Mouse (Mus musculus) CH12.LX (cell line): Measurements from ENCODE around the gene Clcn6.

Experiments used
- BHLHE40 ChIP-seq: IDR thresholded peaks from 2 replicates; pipeline ENCODE4 v1.6.1; 2011; ENCODE audit warnings: mild to moderate bottlenecking, low read depth, low read length, improper control_type of control experiment
- CHD2 ChIP-seq: IDR thresholded peaks from 2 replicates; pipeline ENCODE4 v1.6.1; 2011; ENCODE audit warnings: low read length, improper control_type of control experiment
- CTCF ChIP-seq, 2 experiments: IDR thresholded peaks in 1 of 2; conservative IDR thresholded peaks in 1 of 2; 2 replicates each; pipeline ENCODE4 v1.5.1; 2011 to 2012; ENCODE audit warnings: low read depth in 2 of 2, low read length in 2 of 2, improper control_type of control experiment in 1 of 2, inconsistent platforms in 1 of 2, mild to moderate bottlenecking in 1 of 2, moderate library complexity in 1 of 2
- EP300 ChIP-seq: IDR thresholded peaks from 2 replicates; pipeline ENCODE4 v1.6.1; 2011; ENCODE audit warnings: low read length, improper control_type of control experiment
- GABPA ChIP-seq: IDR thresholded peaks from 2 replicates; pipeline ENCODE4 v1.6.1; 2012; ENCODE audit warnings: low read depth, low read length, improper control_type of control experiment, inconsistent platforms; ENCODE audit not compliant: insufficient replicate concordance
- HCFC1 ChIP-seq: IDR thresholded peaks from 2 replicates; pipeline ENCODE4 v1.6.1; 2012; ENCODE audit warnings: low read depth, mild to moderate bottlenecking, inconsistent platforms, low read length, improper control_type of control experiment
- JUN ChIP-seq: IDR thresholded peaks from 2 replicates; pipeline ENCODE4 v1.6.1; 2011; ENCODE audit warnings: low read depth, mild to moderate bottlenecking, low read length, improper control_type of control experiment, moderate library complexity; ENCODE audit not compliant: insufficient read depth
- MAFK ChIP-seq: IDR thresholded peaks from 2 replicates; pipeline ENCODE4 v1.6.1; 2011; ENCODE audit warnings: low read length, improper control_type of control experiment; ENCODE audit not compliant: insufficient replicate concordance
- MXI1 ChIP-seq: IDR thresholded peaks from 2 replicates; pipeline ENCODE4 v1.6.1; 2011; ENCODE audit warnings: mild to moderate bottlenecking, low read depth, low read length, improper control_type of control experiment
- NELFE ChIP-seq: IDR thresholded peaks from 2 replicates; pipeline ENCODE4 v1.6.1; 2011; ENCODE audit warnings: low read depth, low read length, improper control_type of control experiment
- POLR2A ChIP-seq: IDR thresholded peaks from 2 replicates; pipeline ENCODE4 v1.6.1; 2011; ENCODE audit warnings: low read depth, mild to moderate bottlenecking, improper control_type of control experiment, low read length
- UBTF ChIP-seq: IDR thresholded peaks from 2 replicates; pipeline ENCODE4 v1.6.1; 2012; ENCODE audit warnings: low read depth, mild to moderate bottlenecking, inconsistent platforms, low read length, improper control_type of control experiment, moderate library complexity
- USF1 ChIP-seq: IDR thresholded peaks from 2 replicates; pipeline ENCODE4 v1.6.1; 2014; ENCODE audit warnings: low read depth, mild to moderate bottlenecking, inconsistent platforms, low read length, improper control_type of control experiment
- USF2 ChIP-seq: conservative IDR thresholded peaks from 2 replicates; pipeline ENCODE4 v1.6.1; 2011; ENCODE audit warnings: low read depth, low read length, improper control_type of control experiment

GRCm38 (mm10) chr4:148065702-148066400 lies 27.2 kb upstream of the Clcn6 start:
- TF ChIP-seq USF1 (no peak), CTCF (conservative IDR thresholded peaks at IDR 0.05 in 1 of 2, IDR thresholded peaks at IDR 0.05 in 1 of 2; ENCODE audit: low read depth in 2 of 2, low read length in 2 of 2) (peak in 1 of 2 experiments; percentile 31; a peak in 2 of 4 replicates), POLR2A (no peak), NELFE (no peak), MAFK (no peak), EP300 (no peak), JUN (no peak), CHD2 (no peak), MXI1 (no peak), USF2 (no peak), GABPA (no peak), HCFC1 (no peak), UBTF (no peak), BHLHE40 (no peak)
